Mouse (Mus musculus) bone marrow, adult 2 months (tissue): ENCODE measurements around the gene Psg16. TPM values are rescaled to one million over a fixed set of nuclear protein-coding genes. Genes with fewer than 3 reads are reported as not detected.

Experiments used
- H3K27ac ChIP-seq: fragments of 200-500 bp; 2 replicates; pipeline ENCODE4 v1.5.1; 2012; ENCODE audit warnings: low read depth, mild to moderate bottlenecking, control low read depth, inconsistent platforms, low read length; ENCODE audit not compliant: control insufficient read depth, poor library complexity, insufficient read depth
- H3K4me1 ChIP-seq: fragments of 200-500 bp; 2 replicates; pipeline ENCODE4 v1.6.1; 2011; ENCODE audit warnings: low read length; ENCODE audit not compliant: control insufficient read depth, insufficient read depth
- H3K4me3 ChIP-seq: fragments of 200-500 bp; replicated peaks from 2 replicates; pipeline ENCODE3; 2011; ENCODE audit warnings: mild to moderate bottlenecking, low read depth, low read length, control low read depth; ENCODE audit not compliant: control insufficient read depth
- CTCF ChIP-seq: fragments of 200-500 bp; IDR thresholded peaks from 2 replicates; pipeline ENCODE4 v1.5.1; 2011; ENCODE audit warnings: low read length, control low read depth; ENCODE audit not compliant: control insufficient read depth, insufficient read depth
- POLR2A ChIP-seq: fragments of 200-500 bp; IDR thresholded peaks from 2 replicates; pipeline ENCODE4 v1.6.1; 2011; ENCODE audit warnings: low read depth, mild to moderate bottlenecking, control low read depth, low read length, borderline replicate concordance; ENCODE audit not compliant: control insufficient read depth
- WGBS: fragments of 180-500 bp; shearing (Covaris S2); methylation state at CpG from one replicate; pipeline ENCODE4 v1.1.7; 2018; 5-methylcytosine and 5-hydroxymethylcytosine counted together
- polyA plus RNA-seq: library from polyadenylated mRNA; stranded (reverse); fragments of >200 nt; gene quantifications from 2 replicates; pipeline ENCODE4 v1.2.4, GENCODE M21; 2011; ENCODE audit warnings: low replicate concordance; ENCODE audit not compliant: missing spikeins, insufficient read depth, insufficient read length

Psg16 gene
- polyA plus RNA-seq, 1 experiment: 1.1 TPM

- Histone ChIP-seq H3K4me1 (peaks cover 10% of the 10 kb centered on the region), H3K27ac (no peak overlapping the region), H3K4me3 (no peak overlapping the region)
- WGBS: 84% methylated on average over 7 of the region's 7 CpGs
- TF ChIP-seq CTCF: no peak
- no peak for TF ChIP-seq POLR2A
Observed at GRCm38 (mm10) chr7:17028923-17029322, 44.9 kb upstream of the Psg16 start.

- no peak overlapping the region for H3K4me3 ChIP-seq
- WGBS: 64% methylated on average over 7 of the region's 7 CpGs
- H3K27ac ChIP-seq: no peak overlapping the region
- H3K4me1 ChIP-seq: peaks cover 7% of the 10 kb centered on the region
- TF ChIP-seq POLR2A (no peak), CTCF (no peak)
Observed at GRCm38 (mm10) chr7:17030239-17030638, 43.6 kb upstream of the Psg16 start.

GRCm38 (mm10) chr7:17038018-17038695 lies 35.7 kb upstream of the Psg16 start:
- Histone ChIP-seq H3K27ac (no peak overlapping the region), H3K4me1 (no peaks in the 10 kb centered on the region), H3K4me3 (no peak overlapping the region)
- TF ChIP-seq CTCF (no peak), POLR2A (no peak)
- 86% methylated on average over 9 of the region's 9 CpGs for WGBS

- no peaks in the 10 kb centered on the region for H3K4me1 ChIP-seq
- no peak overlapping the region for H3K4me3 ChIP-seq
- no peak for TF ChIP-seq POLR2A
- no peak for TF ChIP-seq CTCF
- WGBS: 82% methylated on average over 7 of the region's 7 CpGs
- H3K27ac ChIP-seq: no peak overlapping the region
Observed at GRCm38 (mm10) chr7:17039373-17039772, 34.5 kb upstream of the Psg16 start.

- 66% methylated on average over 1 of the region's 1 CpGs for WGBS
- no peak for TF ChIP-seq POLR2A
- no peak for TF ChIP-seq CTCF
- Histone ChIP-seq H3K4me1 (no peaks in the 10 kb centered on the region), H3K4me3 (no peak overlapping the region), H3K27ac (no peak overlapping the region)
Observed at GRCm38 (mm10) chr7:17045743-17046142, 28.1 kb upstream of the Psg16 start.

GRCm38 (mm10) chr7:17047041-17047682 lies 26.7 kb upstream of the Psg16 start:
- whole genome bisulfite sequencing: 77% methylated on average over 5 of the region's 5 CpGs
- Histone ChIP-seq H3K27ac (no peak overlapping the region), H3K4me1 (no peaks in the 10 kb centered on the region), H3K4me3 (no peak overlapping the region)
- no peak for TF ChIP-seq CTCF
- no peak for TF ChIP-seq POLR2A

- TF ChIP-seq POLR2A (no peak), CTCF (no peak)
- no peak overlapping the region for H3K27ac ChIP-seq
- 74% methylated on average over 10 of the region's 10 CpGs for WGBS
- no peak overlapping the region for H3K4me3 ChIP-seq
- H3K4me1 ChIP-seq: no peaks in the 10 kb centered on the region
Observed at GRCm38 (mm10) chr7:17048431-17049190, 25.2 kb upstream of the Psg16 start.

- no peak overlapping the region for H3K27ac ChIP-seq
- TF ChIP-seq POLR2A: no peak
- no peak for TF ChIP-seq CTCF
- H3K4me1 ChIP-seq: no peaks in the 10 kb centered on the region
- 82% methylated on average over 11 of the region's 11 CpGs for WGBS
- no peak overlapping the region for H3K4me3 ChIP-seq
Observed at GRCm38 (mm10) chr7:17050491-17050890, 23.3 kb upstream of the Psg16 start.

GRCm38 (mm10) chr7:17050933-17051594 lies 22.8 kb upstream of the Psg16 start:
- TF ChIP-seq CTCF (peak; percentile 92), POLR2A (no peak)
- H3K4me1 ChIP-seq: no peaks in the 10 kb centered on the region

More at GRCm38 (mm10) chr7:17050933-17051594, 22.8 kb upstream of the Psg16 start:
- Histone ChIP-seq H3K4me3 (no peak overlapping the region), H3K27ac (no peak overlapping the region)
- 9% methylated on average over 17 of the region's 17 CpGs for WGBS
